Mouse (Mus musculus) adrenal gland, postnatal 14 days (tissue): ENCODE measurements around the gene Mpp6. TPM values are rescaled to one million over a fixed set of nuclear protein-coding genes. Genes with fewer than 3 reads are reported as not detected.

Source experiments
- DNase-seq: peaks from one replicate; pipeline ENCODE4 v3.0.0; 2021; ENCODE audit warnings: mixed read lengths
- long read RNA-seq, 2 experiments: library from polyadenylated mRNA; stranded (forward); transcript quantifications; one replicate each; pipeline ENCODE4 v2.0.0; 2021
- total RNA-seq: library from RNA; stranded (reverse); gene quantifications from 2 replicates; pipeline ENCODE4 v1.2.3, GENCODE M21; 2021

Gene Mpp6
- 50.4 and 51.1 TPM in 2 replicates for total RNA-seq
- long read RNA-seq, experiment 1, transcript Mpp6-205 (3 exons, 616 nt) = minor isoform, 5 of 62 reads
- long read RNA-seq, experiment 1, transcript Mpp6-203 (14 exons, 2,222 nt) = minor isoform, 5 of 62 reads
- long read RNA-seq, experiment 1, transcript Mpp6-202 (13 exons, 2,161 nt) = major isoform, 41 of 62 reads
- long read RNA-seq, experiment 1, partial matches to known transcripts = 2 of 62 reads
- long read RNA-seq, experiment 1, other reads (novel, unspliced or antisense) = 8 of 62 reads
- long read RNA-seq, experiment 2, transcript Mpp6-205 (3 exons, 616 nt) = minor isoform, 6 of 52 reads
- long read RNA-seq, experiment 2, transcript Mpp6-202 (13 exons, 2,161 nt) = major isoform, 33 of 52 reads
- long read RNA-seq, experiment 2, partial matches to known transcripts = 2 of 52 reads
- long read RNA-seq, experiment 2, other reads (novel, unspliced or antisense) = 5 of 52 reads

- peak; percentile 92 for DNase-seq
These were observed at the start of gene Mpp6 for GRCm38 (mm10) chr6:50109757-50110378. Gene Mpp6, plus strand, starts transcription at chr6:50110241.

GRCm38 (mm10) chr6:50066172-50066571 is 43.9 kb upstream of the Mpp6 start:
- DNase-seq = no peak

- no peak for DNase-seq
These were observed 41.6 kb upstream of the Mpp6 start for GRCm38 (mm10) chr6:50068490-50068889.

- DNase-seq = no peak
These were observed 34.8 kb upstream of the Mpp6 start for GRCm38 (mm10) chr6:50075248-50075647.

- DNase-seq = no peak
These were observed 33.6 kb upstream of the Mpp6 start for GRCm38 (mm10) chr6:50076473-50076872.

- DNase-seq = peak; percentile 7
These were observed 29.6 kb upstream of the Mpp6 start for GRCm38 (mm10) chr6:50080431-50080830.

GRCm38 (mm10) chr6:50085206-50085605 is 24.8 kb upstream of the Mpp6 start:
- DNase-seq = no peak

GRCm38 (mm10) chr6:50089333-50089732 is 20.7 kb upstream of the Mpp6 start:
- no peak for DNase-seq

GRCm38 (mm10) chr6:50090221-50090620 is 19.8 kb upstream of the Mpp6 start:
- no peak for DNase-seq

GRCm38 (mm10) chr6:50091462-50092154 is 18.4 kb upstream of the Mpp6 start:
- no peak for DNase-seq

- DNase-seq = no peak
These were observed 762 bp upstream of the Mpp6 start for GRCm38 (mm10) chr6:50109201-50109756.

GRCm38 (mm10) chr6:50110379-50110941 is 419 bp downstream of the Mpp6 start:
- peak; percentile 52 for DNase-seq

GRCm38 (mm10) chr6:50111111-50111655 is 1.1 kb downstream of the Mpp6 start:
- no peak for DNase-seq

- peak; percentile 96 for DNase-seq
These were observed 2.7 kb downstream of the Mpp6 start for GRCm38 (mm10) chr6:50112775-50113174.

GRCm38 (mm10) chr6:50114280-50114679 is 4.2 kb downstream of the Mpp6 start:
- no peak for DNase-seq

GRCm38 (mm10) chr6:50120931-50121330 is 10.9 kb downstream of the Mpp6 start:
- DNase-seq = no peak

GRCm38 (mm10) chr6:50122835-50123234 is 12.8 kb downstream of the Mpp6 start:
- DNase-seq = no peak

GRCm38 (mm10) chr6:50124197-50124596 is 14.2 kb downstream of the Mpp6 start:
- no peak for DNase-seq

- DNase-seq = no peak
These were observed 16.3 kb downstream of the Mpp6 start for GRCm38 (mm10) chr6:50126331-50126730.

GRCm38 (mm10) chr6:50127536-50127935 is 17.5 kb downstream of the Mpp6 start:
- DNase-seq = no peak

- DNase-seq = no peak
These were observed 27.6 kb downstream of the Mpp6 start for GRCm38 (mm10) chr6:50137651-50138050.

- DNase-seq = no peak
These were observed 29.5 kb downstream of the Mpp6 start for GRCm38 (mm10) chr6:50139526-50139925.
